Mouse (Mus musculus) limb, embryonic 11.5 days (tissue): ENCODE measurements at regions not wholly inside any gene's neighbourhood (a gene's known extent, or its start where the extent isn't known, plus 50 kb on each side); places are given as distances from the start of the nearest gene placed in this dataset.

Experiments used
- ATAC-seq: fragments of 200-750 bp; cut with Nextera tagmentation; 2 replicates; pipeline ENCODE4 v1.8.0; 2017; ENCODE audit warnings: low read depth; ENCODE audit not compliant: insufficient number of reproducible peaks, low FRiP score, low TSS enrichment
- DNase-seq: peaks from one replicate; pipeline ENCODE4 v3.0.0-alpha.2; 2015; ENCODE audit warnings: low spot score
- H3K27ac ChIP-seq: fragments of 300-500 bp; sonication (generic); replicated peaks from 2 replicates; pipeline ENCODE4 v1.5.1; 2014; ENCODE audit warnings: low read depth, mild to moderate bottlenecking, low read length
- H3K27me3 ChIP-seq: fragments of 300-500 bp; sonication (generic); 2 replicates; pipeline ENCODE4 v1.6.1; 2014; ENCODE audit warnings: mild to moderate bottlenecking, low read length, mixed read lengths; ENCODE audit not compliant: control insufficient read depth, insufficient read depth
- H3K36me3 ChIP-seq: fragments of 300-500 bp; sonication (generic); 2 replicates; pipeline ENCODE4 v1.6.1; 2014; ENCODE audit warnings: mild to moderate bottlenecking, low read length, moderate library complexity, mixed read lengths; ENCODE audit not compliant: control insufficient read depth, insufficient read depth
- H3K4me1 ChIP-seq: fragments of 300-500 bp; sonication (generic); 2 replicates; pipeline ENCODE4 v1.6.1; 2014; ENCODE audit warnings: low read length, mixed read lengths; ENCODE audit not compliant: control insufficient read depth, insufficient read depth
- H3K4me2 ChIP-seq: fragments of 300-500 bp; sonication (generic); 2 replicates; pipeline ENCODE4 v1.6.1; 2014; ENCODE audit warnings: low read depth, mild to moderate bottlenecking, moderate library complexity; ENCODE audit not compliant: severe bottlenecking
- H3K4me3 ChIP-seq: fragments of 300-500 bp; sonication (generic); 2 replicates; pipeline ENCODE4 v1.5.1; 2014; ENCODE audit warnings: low read depth, low read length
- H3K9ac ChIP-seq: fragments of 300-500 bp; sonication (generic); 2 replicates; pipeline ENCODE4 v1.6.1; 2014; ENCODE audit warnings: mild to moderate bottlenecking, low read length
- H3K9me3 ChIP-seq: fragments of 300-500 bp; sonication (generic); 2 replicates; pipeline ENCODE4 v1.6.1; 2016; ENCODE audit warnings: low read length; ENCODE audit not compliant: control insufficient read depth
- WGBS: fragments of 180-500 bp; shearing (Covaris S2); extraction: QIAGEN DNeasy Blood & Tissue Kit; methylation state at CpG from one replicate; pipeline ENCODE4 v1.1.7; 2014; 5-methylcytosine and 5-hydroxymethylcytosine counted together

DNA sequence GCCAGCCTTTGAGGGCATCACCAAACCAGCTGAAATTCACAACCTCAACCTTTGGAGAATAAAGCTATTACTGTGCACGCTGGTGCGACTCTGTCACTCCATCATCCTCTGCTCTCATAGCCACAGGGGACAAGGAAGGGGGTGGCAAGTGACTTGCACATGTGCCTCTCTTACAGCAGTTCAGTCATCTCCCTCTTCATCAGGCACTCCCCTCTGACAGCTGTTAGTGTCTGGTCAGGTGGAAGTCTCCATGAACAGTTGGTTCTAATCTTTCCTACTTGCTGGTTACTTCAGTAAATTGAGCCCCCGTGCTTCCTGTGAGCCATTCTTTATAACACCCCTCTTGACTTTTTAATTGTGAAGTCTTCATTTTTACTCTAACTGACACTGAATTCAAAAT, 214.6 kb downstream of the Ube2cbp start:
- DNase-seq = no peak
- no peak overlapping the region for H3K4me3 ChIP-seq
- no peak overlapping the region for H3K27ac ChIP-seq
- H3K4me1 ChIP-seq = no peaks in the 10 kb centered on the region
- no peaks in the 10 kb centered on the region for H3K9me3 ChIP-seq
- H3K27me3 ChIP-seq = no peaks in the 10 kb centered on the region
- no peak overlapping the region for H3K4me2 ChIP-seq
- H3K36me3 ChIP-seq = no peaks in the 10 kb centered on the region
- WGBS = 74% methylated on average over 3 of the region's 3 CpGs
- H3K9ac ChIP-seq = no peak overlapping the region
- no peak for ATAC-seq

DNA sequence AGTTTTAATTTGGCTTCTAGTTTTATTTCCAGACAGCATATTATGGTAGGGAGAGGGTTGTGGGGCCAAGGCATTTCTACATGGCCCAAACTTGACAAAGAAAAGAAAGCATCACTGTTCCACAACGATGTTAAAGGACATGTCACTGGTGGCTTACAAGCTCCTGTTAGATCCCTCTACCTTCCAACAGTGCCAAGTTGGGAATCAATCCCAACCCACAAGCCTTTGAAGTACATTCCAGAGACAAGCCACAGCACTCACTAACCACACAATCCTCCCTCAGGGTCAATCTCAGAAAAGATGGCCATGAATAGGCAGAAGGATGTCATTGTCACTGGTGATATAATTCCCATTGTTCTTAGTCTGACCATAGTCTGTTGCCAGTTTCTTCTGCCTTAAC, 213.4 kb downstream of the Ube2cbp start:
- Histone ChIP-seq H3K4me3 (no peak overlapping the region), H3K4me1 (no peaks in the 10 kb centered on the region), H3K4me2 (no peak overlapping the region), H3K36me3 (no peaks in the 10 kb centered on the region), H3K9ac (no peak overlapping the region), H3K27ac (no peak overlapping the region), H3K9me3 (no peaks in the 10 kb centered on the region), H3K27me3 (no peaks in the 10 kb centered on the region)
- WGBS = 85% methylated on average over 1 of the region's 1 CpGs
- ATAC-seq (no peak), DNase-seq (no peak)
